Mouse (Mus musculus): ENCODE measurements at regions not wholly inside any gene's neighbourhood (a gene's known extent, or its start where the extent isn't known, plus 50 kb on each side); places are given as distances from the start of the nearest gene placed in this dataset.

DNA sequence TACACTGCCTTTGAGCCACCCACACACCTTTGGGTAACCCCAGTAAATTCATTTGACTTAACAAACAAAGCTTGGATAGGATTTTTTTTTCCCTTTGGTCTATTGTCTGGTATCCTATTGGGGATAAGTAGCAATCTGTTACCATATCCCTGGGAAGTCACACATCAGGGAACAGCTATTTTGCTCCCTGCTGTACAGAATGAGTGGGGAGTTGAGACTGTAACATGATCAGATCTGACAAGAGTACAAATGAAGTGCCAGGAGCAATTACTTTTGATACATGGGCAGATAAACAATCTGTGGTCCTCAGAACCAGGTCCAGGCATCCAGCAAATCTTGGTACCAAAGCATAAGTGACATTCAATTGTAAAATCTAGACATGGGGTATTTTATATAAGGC lies 262.8 kb upstream of the Mctp2 start:
- TF ChIP-seq POLR2A (IDR thresholded peaks at IDR 0.05; ENCODE audit: insufficient read depth, low read depth, low read length) (no peak), CTCF (IDR thresholded peaks at IDR 0.05; ENCODE audit: insufficient read depth, low read depth, low read length) (no peak)
